Mouse (Mus musculus) heart, adult 2 months (tissue): Measurements from ENCODE around the gene Sort1.

Experiments used
- CTCF ChIP-seq: fragments of 200-600 bp; IDR thresholded peaks from 2 replicates; pipeline ENCODE4 v1.8.1; 2022; ENCODE audit warnings: antibody characterized with exemption, mild to moderate bottlenecking, moderate library complexity
- POLR2A ChIP-seq: fragments of 200-500 bp; IDR thresholded peaks from 2 replicates; pipeline ENCODE4 v1.6.1; 2011; ENCODE audit warnings: mild to moderate bottlenecking, low read depth, low read length, control low read depth; ENCODE audit not compliant: insufficient read depth

DNA sequence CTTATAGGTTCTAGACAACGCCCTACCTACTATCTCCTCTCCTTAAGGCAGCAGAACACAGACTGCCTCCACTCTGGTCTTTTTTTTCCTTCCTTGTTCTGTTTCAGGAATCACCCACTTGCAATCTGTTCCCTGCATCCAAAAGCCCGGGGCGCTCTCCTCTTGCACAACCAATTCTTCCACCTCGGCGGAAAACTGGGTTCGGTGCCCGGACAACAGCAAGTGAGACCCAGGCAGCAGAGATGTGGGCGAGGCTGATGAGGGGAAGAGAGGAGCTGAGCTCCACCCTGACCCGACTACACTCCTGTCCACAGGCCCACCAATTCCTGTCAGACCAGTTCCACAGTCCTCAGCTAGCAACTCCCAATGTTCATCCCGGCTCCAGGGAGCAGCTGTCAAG lies 102.3 kb downstream of the Sort1 start:
- TF ChIP-seq CTCF (no peak), POLR2A (no peak)
